Mouse (Mus musculus): ENCODE data around the gene AC161166.1.

DNA sequence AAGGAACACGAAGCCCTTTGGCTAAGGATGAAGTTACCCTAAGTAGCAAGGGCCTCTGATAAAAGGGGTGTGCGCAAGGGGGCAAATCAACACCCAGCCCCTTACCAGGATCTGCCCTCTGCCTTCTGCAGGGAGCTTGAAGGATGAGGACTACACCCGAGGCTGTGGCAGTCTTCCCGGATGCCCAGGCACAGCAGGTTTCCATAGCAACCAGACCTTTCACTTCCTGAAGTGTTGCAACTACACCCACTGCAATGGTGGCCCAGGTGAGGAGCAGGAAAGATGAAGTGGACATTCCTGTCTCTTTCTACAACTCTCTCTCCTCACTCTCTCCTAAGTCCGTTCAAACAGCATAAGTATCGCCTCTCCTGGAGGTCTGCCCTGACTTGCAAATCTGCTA is 39.8 kb downstream of the AC161166.1 start:
- TF ChIP-seq EP300 (IDR thresholded peaks at IDR 0.05; ENCODE audit: low read depth) (no peak), CTCF (IDR thresholded peaks at IDR 0.05; ENCODE audit: low read depth) (no peak)

Measured in liver, embryonic 14.5 days (tissue).